Mouse (Mus musculus): ENCODE measurements around the gene Nupl1. TPM values are rescaled to one million over a fixed set of nuclear protein-coding genes. Genes with fewer than 3 reads are reported as not detected.

The Nupl1 gene
- polyA plus RNA-seq, 1 experiment: not detected

- DNase-seq (ENCODE audit: low read depth): peak; percentile 62
- TF ChIP-seq POLR2A (IDR thresholded peaks at IDR 0.05; ENCODE audit: borderline replicate concordance, extremely low read depth, insufficient read depth, insufficient read length, poor library complexity, severe bottlenecking) (no peak), CTCF (IDR thresholded peaks at IDR 0.05; ENCODE audit: borderline replicate concordance, extremely low read depth, insufficient read depth, insufficient read length) (no peak)
Measured at GRCm38 (mm10) chr14:60219886-60220285, 31.3 kb downstream of the Nupl1 start.

GRCm38 (mm10) chr14:60217616-60218015, 33.6 kb downstream of the Nupl1 start:
- no peak for TF ChIP-seq POLR2A (IDR thresholded peaks at IDR 0.05; ENCODE audit: borderline replicate concordance, extremely low read depth, insufficient read depth, insufficient read length, poor library complexity, severe bottlenecking)
- no peak for TF ChIP-seq CTCF (IDR thresholded peaks at IDR 0.05; ENCODE audit: borderline replicate concordance, extremely low read depth, insufficient read depth, insufficient read length)
- DNase-seq (ENCODE audit: low read depth): no peak

GRCm38 (mm10) chr14:60216125-60216524, 35.1 kb downstream of the Nupl1 start:
- DNase-seq (ENCODE audit: low read depth): no peak
- TF ChIP-seq CTCF (IDR thresholded peaks at IDR 0.05; ENCODE audit: borderline replicate concordance, extremely low read depth, insufficient read depth, insufficient read length) (no peak), POLR2A (IDR thresholded peaks at IDR 0.05; ENCODE audit: borderline replicate concordance, extremely low read depth, insufficient read depth, insufficient read length, poor library complexity, severe bottlenecking) (no peak)

- no peak for TF ChIP-seq POLR2A (IDR thresholded peaks at IDR 0.05; ENCODE audit: borderline replicate concordance, extremely low read depth, insufficient read depth, insufficient read length, poor library complexity, severe bottlenecking)
- no peak for TF ChIP-seq CTCF (IDR thresholded peaks at IDR 0.05; ENCODE audit: borderline replicate concordance, extremely low read depth, insufficient read depth, insufficient read length)
- no peak for DNase-seq (ENCODE audit: low read depth)
Measured at GRCm38 (mm10) chr14:60215000-60215399, 36.2 kb downstream of the Nupl1 start.

- no peak for DNase-seq (ENCODE audit: low read depth)
- no peak for TF ChIP-seq POLR2A (IDR thresholded peaks at IDR 0.05; ENCODE audit: borderline replicate concordance, extremely low read depth, insufficient read depth, insufficient read length, poor library complexity, severe bottlenecking)
- no peak for TF ChIP-seq CTCF (IDR thresholded peaks at IDR 0.05; ENCODE audit: borderline replicate concordance, extremely low read depth, insufficient read depth, insufficient read length)
Measured at GRCm38 (mm10) chr14:60214040-60214439, 37.2 kb downstream of the Nupl1 start.

- DNase-seq (ENCODE audit: low read depth): no peak
- TF ChIP-seq CTCF (IDR thresholded peaks at IDR 0.05; ENCODE audit: borderline replicate concordance, extremely low read depth, insufficient read depth, insufficient read length) (no peak), POLR2A (IDR thresholded peaks at IDR 0.05; ENCODE audit: borderline replicate concordance, extremely low read depth, insufficient read depth, insufficient read length, poor library complexity, severe bottlenecking) (no peak)
Measured at GRCm38 (mm10) chr14:60209166-60209565, 42.1 kb downstream of the Nupl1 start.

GRCm38 (mm10) chr14:60204993-60205392, 46.2 kb downstream of the Nupl1 start:
- no peak for DNase-seq (ENCODE audit: low read depth)
- TF ChIP-seq POLR2A (IDR thresholded peaks at IDR 0.05; ENCODE audit: borderline replicate concordance, extremely low read depth, insufficient read depth, insufficient read length, poor library complexity, severe bottlenecking): no peak
- no peak for TF ChIP-seq CTCF (IDR thresholded peaks at IDR 0.05; ENCODE audit: borderline replicate concordance, extremely low read depth, insufficient read depth, insufficient read length)

GRCm38 (mm10) chr14:60196884-60197283, 54.3 kb downstream of the Nupl1 start, which contains the start of gene Atp8a2:
TSS of gene Atp8a2 (minus strand) at chr14:60197179.
- DNase-seq (ENCODE audit: low read depth): peak; percentile 20
- no peak for TF ChIP-seq POLR2A (IDR thresholded peaks at IDR 0.05; ENCODE audit: borderline replicate concordance, extremely low read depth, insufficient read depth, insufficient read length, poor library complexity, severe bottlenecking)
- no peak for TF ChIP-seq CTCF (IDR thresholded peaks at IDR 0.05; ENCODE audit: borderline replicate concordance, extremely low read depth, insufficient read depth, insufficient read length)

GRCm38 (mm10) chr14:60195999-60196398, 55.2 kb downstream of the Nupl1 start:
- peak; percentile 72 for DNase-seq (ENCODE audit: low read depth)
- TF ChIP-seq POLR2A (IDR thresholded peaks at IDR 0.05; ENCODE audit: borderline replicate concordance, extremely low read depth, insufficient read depth, insufficient read length, poor library complexity, severe bottlenecking) (no peak), CTCF (IDR thresholded peaks at IDR 0.05; ENCODE audit: borderline replicate concordance, extremely low read depth, insufficient read depth, insufficient read length) (no peak)

GRCm38 (mm10) chr14:60194606-60195005, 56.6 kb downstream of the Nupl1 start:
- TF ChIP-seq CTCF (IDR thresholded peaks at IDR 0.05; ENCODE audit: borderline replicate concordance, extremely low read depth, insufficient read depth, insufficient read length) (no peak), POLR2A (IDR thresholded peaks at IDR 0.05; ENCODE audit: borderline replicate concordance, extremely low read depth, insufficient read depth, insufficient read length, poor library complexity, severe bottlenecking) (no peak)
- no peak for DNase-seq (ENCODE audit: low read depth)

- TF ChIP-seq POLR2A (IDR thresholded peaks at IDR 0.05; ENCODE audit: borderline replicate concordance, extremely low read depth, insufficient read depth, insufficient read length, poor library complexity, severe bottlenecking) (no peak), CTCF (IDR thresholded peaks at IDR 0.05; ENCODE audit: borderline replicate concordance, extremely low read depth, insufficient read depth, insufficient read length) (no peak)
- no peak for DNase-seq (ENCODE audit: low read depth)
Measured at GRCm38 (mm10) chr14:60189771-60190170, 61.5 kb downstream of the Nupl1 start.

GRCm38 (mm10) chr14:60188201-60188825, 62.9 kb downstream of the Nupl1 start:
- DNase-seq (ENCODE audit: low read depth): no peak
- TF ChIP-seq CTCF (IDR thresholded peaks at IDR 0.05; ENCODE audit: borderline replicate concordance, extremely low read depth, insufficient read depth, insufficient read length) (no peak), POLR2A (IDR thresholded peaks at IDR 0.05; ENCODE audit: borderline replicate concordance, extremely low read depth, insufficient read depth, insufficient read length, poor library complexity, severe bottlenecking) (no peak)
